Mouse (Mus musculus): ENCODE data around the gene Gas6. TPM values are rescaled to one million over a fixed set of nuclear protein-coding genes. Genes with fewer than 3 reads are reported as not detected.

Gene Gas6
- polyA plus RNA-seq, 1 experiment from 2014 or later = 25.5 TPM

DNA sequence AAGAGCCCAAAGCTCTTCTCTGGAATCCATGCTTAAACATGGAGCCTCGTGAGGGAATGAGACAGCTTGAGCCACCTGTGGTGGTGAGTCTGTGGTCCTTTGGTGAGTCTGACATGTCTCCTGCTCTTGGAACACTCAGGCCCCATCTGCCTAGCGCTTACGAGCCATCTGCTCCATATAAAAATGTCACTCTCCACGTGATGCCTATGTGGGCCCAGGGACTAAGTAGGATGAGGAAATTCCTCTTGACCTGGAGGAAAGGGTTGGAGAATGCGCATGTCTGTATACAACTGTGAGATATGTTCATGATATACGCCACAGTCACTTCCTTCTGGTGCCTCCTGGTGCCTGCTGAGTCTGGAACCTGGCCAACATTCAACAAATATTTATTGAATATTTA lies 18.4 kb upstream of the Gas6 start:
- no peak overlapping the region for H3K27ac ChIP-seq (ENCODE audit: low read length)
- H3K4me2 ChIP-seq (ENCODE audit: low read length) = no peak overlapping the region
- no peak overlapping the region for H3K9ac ChIP-seq (replicated peaks; ENCODE audit: low read depth, low read length)
- peak; percentile 38; the same call in 1 of the 2 replicates for ATAC-seq
- H3K4me1 ChIP-seq (replicated peaks; ENCODE audit: control insufficient read depth, insufficient read depth, low read length) = no peaks in the 10 kb centered on the region; the same call in 1 of the 2 replicates
- no peak overlapping the region for H3K4me3 ChIP-seq (replicated peaks; ENCODE audit: low read length)
- no peaks in the 10 kb centered on the region for H3K9me3 ChIP-seq (ENCODE audit: control insufficient read depth, low read length)
- WGBS = 68% methylated on average over 6 of the region's 6 CpGs
- no peaks in the 10 kb centered on the region for H3K36me3 ChIP-seq (ENCODE audit: control insufficient read depth, insufficient read depth)
- no peaks in the 10 kb centered on the region for H3K27me3 ChIP-seq (replicated peaks; ENCODE audit: control insufficient read depth, insufficient read depth, low read length)

DNA sequence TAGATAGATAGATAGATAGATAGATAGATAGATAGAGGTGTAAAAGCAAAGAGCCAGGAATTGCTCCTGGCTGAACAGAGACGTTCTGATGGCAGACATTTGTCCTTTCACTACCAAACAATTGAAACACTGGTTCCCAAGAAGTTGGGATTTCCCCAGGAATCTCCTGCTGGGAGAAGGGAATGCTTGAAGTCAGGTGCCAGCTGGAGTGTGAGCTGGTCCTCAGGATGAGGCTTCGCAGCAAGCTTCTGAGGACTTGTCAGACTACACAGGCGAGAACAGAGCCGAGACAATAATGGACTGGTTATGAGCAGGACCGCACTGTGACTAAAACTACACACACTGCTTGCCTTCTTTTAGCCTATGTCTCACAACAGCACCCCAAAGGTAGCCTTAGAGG lies 17.7 kb upstream of the Gas6 start:
- Histone ChIP-seq H3K4me3 (replicated peaks; ENCODE audit: low read length) (no peak overlapping the region), H3K27me3 (replicated peaks; ENCODE audit: control insufficient read depth, insufficient read depth, low read length) (no peaks in the 10 kb centered on the region), H3K9me3 (ENCODE audit: control insufficient read depth, low read length) (no peaks in the 10 kb centered on the region), H3K9ac (replicated peaks; ENCODE audit: low read depth, low read length) (no peak overlapping the region), H3K27ac (ENCODE audit: low read length) (no peak overlapping the region), H3K4me1 (replicated peaks; ENCODE audit: control insufficient read depth, insufficient read depth, low read length) (no peaks in the 10 kb centered on the region; the same call in 1 of the 2 replicates), H3K4me2 (ENCODE audit: low read length) (no peak overlapping the region), H3K36me3 (ENCODE audit: control insufficient read depth, insufficient read depth) (no peaks in the 10 kb centered on the region)
- 62% methylated on average over 5 of the region's 5 CpGs for WGBS
- no peak for ATAC-seq

DNA sequence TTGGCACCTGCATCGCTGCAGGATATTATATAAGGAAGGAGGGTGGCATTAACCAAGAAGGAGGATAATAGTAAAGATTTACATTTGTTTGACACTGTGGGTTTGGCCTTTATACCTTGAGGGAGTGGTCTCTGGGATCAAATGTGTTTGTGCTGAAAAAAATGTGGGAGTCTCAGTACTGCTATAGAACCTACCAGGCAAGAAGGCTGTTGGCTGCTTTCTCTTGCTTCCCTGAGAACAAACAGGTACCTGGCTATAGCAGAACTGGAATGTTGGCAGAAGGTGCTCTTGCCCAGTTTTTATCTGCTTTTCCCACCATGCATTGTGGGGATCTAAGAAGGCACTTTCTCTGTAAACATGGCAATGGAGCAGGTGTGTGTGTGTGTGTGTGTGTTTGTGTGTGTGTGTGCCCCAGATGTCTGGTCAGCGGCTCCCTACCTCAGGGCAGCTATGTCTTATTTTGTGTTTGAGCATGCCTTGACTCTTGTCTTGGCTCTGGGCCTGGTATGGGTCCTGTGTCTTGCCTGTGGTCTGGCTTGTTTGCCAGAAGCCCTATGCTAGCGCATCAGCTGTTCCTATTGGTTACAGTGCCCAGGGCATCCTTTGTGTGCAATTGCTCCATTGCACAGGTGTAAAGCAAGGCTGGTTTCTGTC lies 13.1 kb upstream of the Gas6 start:
- no peak overlapping the region for H3K27ac ChIP-seq (ENCODE audit: low read length)
- no peak overlapping the region for H3K4me2 ChIP-seq (ENCODE audit: low read length)
- no peaks in the 10 kb centered on the region for H3K4me1 ChIP-seq (replicated peaks; ENCODE audit: control insufficient read depth, insufficient read depth, low read length)
- no peak for ATAC-seq
- no peaks in the 10 kb centered on the region for H3K9me3 ChIP-seq (ENCODE audit: control insufficient read depth, low read length)
- 74% methylated on average over 3 of the region's 3 CpGs for WGBS
- H3K27me3 ChIP-seq (replicated peaks; ENCODE audit: control insufficient read depth, insufficient read depth, low read length) = no peaks in the 10 kb centered on the region
- H3K9ac ChIP-seq (replicated peaks; ENCODE audit: low read depth, low read length) = no peak overlapping the region
- no peaks in the 10 kb centered on the region for H3K36me3 ChIP-seq (ENCODE audit: control insufficient read depth, insufficient read depth)
- no peak overlapping the region for H3K4me3 ChIP-seq (replicated peaks; ENCODE audit: low read length)

DNA sequence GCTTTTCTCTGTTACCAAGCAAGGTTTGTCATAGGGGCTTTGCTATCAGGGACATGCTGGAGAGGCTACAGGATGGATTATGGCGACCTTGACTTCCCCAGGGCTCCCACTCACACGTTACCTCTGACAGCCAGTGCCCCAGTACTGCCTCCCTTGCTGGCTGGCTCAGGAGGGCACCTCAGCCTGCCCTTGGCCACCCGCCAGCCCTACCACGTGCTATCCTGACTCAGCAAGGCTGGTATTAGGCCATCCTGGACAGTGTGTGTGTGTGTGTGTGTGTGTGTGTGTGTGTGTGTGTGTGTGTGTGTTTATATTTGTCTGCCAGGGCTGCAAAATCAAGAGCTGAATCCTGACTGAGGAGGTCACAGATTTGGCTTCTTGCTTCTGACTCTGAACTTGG lies 12.6 kb upstream of the Gas6 start:
- Histone ChIP-seq H3K9me3 (ENCODE audit: control insufficient read depth, low read length) (no peaks in the 10 kb centered on the region), H3K27ac (ENCODE audit: low read length) (no peak overlapping the region), H3K4me1 (replicated peaks; ENCODE audit: control insufficient read depth, insufficient read depth, low read length) (no peaks in the 10 kb centered on the region), H3K27me3 (replicated peaks; ENCODE audit: control insufficient read depth, insufficient read depth, low read length) (no peaks in the 10 kb centered on the region), H3K36me3 (ENCODE audit: control insufficient read depth, insufficient read depth) (no peaks in the 10 kb centered on the region), H3K4me2 (ENCODE audit: low read length) (no peak overlapping the region), H3K9ac (replicated peaks; ENCODE audit: low read depth, low read length) (no peak overlapping the region), H3K4me3 (replicated peaks; ENCODE audit: low read length) (no peak overlapping the region)
- no peak for ATAC-seq
- 38% methylated on average over 4 of the region's 4 CpGs for WGBS

DNA sequence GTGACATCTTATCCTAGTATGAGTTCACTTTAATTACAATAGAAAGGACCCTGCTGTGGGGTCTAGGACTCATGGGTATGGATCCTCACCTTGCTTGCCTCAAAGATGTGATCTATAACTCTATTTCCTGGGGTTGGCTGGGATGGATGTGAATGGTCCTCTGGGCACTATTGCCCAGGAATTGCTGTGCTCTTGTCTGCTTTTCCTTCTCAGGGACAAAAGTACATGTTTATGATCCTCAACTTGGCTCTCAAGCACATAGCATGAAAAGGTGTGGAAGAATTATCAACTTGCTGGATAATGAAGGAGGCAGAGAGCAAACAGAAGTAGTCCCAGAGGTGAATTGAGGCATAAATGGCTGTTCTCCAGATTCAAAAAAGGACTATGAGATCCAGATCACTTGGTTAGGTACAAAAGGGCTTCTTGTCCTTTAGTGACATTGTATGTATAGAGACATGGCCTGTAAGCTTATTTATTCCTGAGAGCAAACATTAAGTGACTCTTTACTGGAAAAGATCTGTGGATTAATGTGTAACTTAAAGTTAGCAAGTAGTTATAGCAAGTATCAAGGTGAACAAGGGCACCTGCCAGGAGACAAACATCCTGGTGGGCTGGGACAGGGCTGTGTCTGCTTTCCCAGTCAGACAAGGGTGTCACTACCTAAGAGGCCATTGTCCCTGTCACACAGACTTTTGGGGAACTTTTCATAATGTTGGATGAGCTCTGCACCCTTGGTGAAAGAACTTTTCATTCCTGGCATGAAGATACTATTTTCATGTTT lies 10.8 kb upstream of the Gas6 start:
- H3K4me1 ChIP-seq (replicated peaks; ENCODE audit: control insufficient read depth, insufficient read depth, low read length) = no peaks in the 10 kb centered on the region
- no peak overlapping the region for H3K27ac ChIP-seq (ENCODE audit: low read length)
- H3K4me2 ChIP-seq (ENCODE audit: low read length) = no peak overlapping the region
- H3K9me3 ChIP-seq (ENCODE audit: control insufficient read depth, low read length) = no peaks in the 10 kb centered on the region
- no peak for ATAC-seq
- no peaks in the 10 kb centered on the region for H3K27me3 ChIP-seq (replicated peaks; ENCODE audit: control insufficient read depth, insufficient read depth, low read length)
- H3K36me3 ChIP-seq (ENCODE audit: control insufficient read depth, insufficient read depth) = no peaks in the 10 kb centered on the region
- no peak overlapping the region for H3K9ac ChIP-seq (replicated peaks; ENCODE audit: low read depth, low read length)
- no peak overlapping the region for H3K4me3 ChIP-seq (replicated peaks; ENCODE audit: low read length)

DNA sequence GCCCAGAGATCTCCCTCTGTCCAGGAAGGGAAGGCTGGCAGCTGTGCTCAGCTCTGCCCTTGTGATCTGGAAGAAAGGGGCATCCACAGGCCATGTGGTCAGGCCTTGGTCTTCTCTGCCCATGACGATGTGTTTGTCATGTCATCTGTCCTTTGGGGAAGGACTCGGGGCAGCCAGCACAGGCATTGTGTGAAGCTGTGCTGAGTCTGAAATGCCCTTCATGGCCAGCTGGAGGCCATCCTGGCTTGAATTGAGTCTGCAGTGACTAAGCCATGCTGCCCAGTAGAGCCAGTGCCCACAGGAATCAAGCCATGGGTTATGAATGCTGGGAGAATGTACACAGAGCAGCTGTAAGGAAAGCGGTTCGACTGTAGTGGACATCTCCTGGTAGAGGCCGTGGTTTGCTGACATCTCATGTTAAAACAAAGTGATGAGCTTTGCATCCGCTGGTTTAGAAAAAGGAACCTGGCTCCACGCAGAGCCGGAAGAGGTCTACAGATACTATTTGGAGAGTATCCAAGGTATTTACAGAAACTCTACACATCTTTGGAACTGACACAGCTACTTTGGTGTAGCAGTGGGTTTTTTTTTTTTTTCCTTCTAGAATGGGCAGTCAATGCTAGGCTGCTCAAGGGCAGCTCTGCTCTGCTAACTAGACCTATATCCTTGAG lies 9.8 kb upstream of the Gas6 start:
- H3K27me3 ChIP-seq (replicated peaks; ENCODE audit: control insufficient read depth, insufficient read depth, low read length) = no peaks in the 10 kb centered on the region
- no peaks in the 10 kb centered on the region for H3K4me1 ChIP-seq (replicated peaks; ENCODE audit: control insufficient read depth, insufficient read depth, low read length)
- no peak overlapping the region for H3K27ac ChIP-seq (ENCODE audit: low read length)
- no peak overlapping the region for H3K4me2 ChIP-seq (ENCODE audit: low read length)
- no peak for ATAC-seq
- H3K36me3 ChIP-seq (ENCODE audit: control insufficient read depth, insufficient read depth) = no peaks in the 10 kb centered on the region
- no peaks in the 10 kb centered on the region for H3K9me3 ChIP-seq (ENCODE audit: control insufficient read depth, low read length)
- no peak overlapping the region for H3K9ac ChIP-seq (replicated peaks; ENCODE audit: low read depth, low read length)
- no peak overlapping the region for H3K4me3 ChIP-seq (replicated peaks; ENCODE audit: low read length)
- 88% methylated on average over 8 of the region's 8 CpGs for WGBS

DNA sequence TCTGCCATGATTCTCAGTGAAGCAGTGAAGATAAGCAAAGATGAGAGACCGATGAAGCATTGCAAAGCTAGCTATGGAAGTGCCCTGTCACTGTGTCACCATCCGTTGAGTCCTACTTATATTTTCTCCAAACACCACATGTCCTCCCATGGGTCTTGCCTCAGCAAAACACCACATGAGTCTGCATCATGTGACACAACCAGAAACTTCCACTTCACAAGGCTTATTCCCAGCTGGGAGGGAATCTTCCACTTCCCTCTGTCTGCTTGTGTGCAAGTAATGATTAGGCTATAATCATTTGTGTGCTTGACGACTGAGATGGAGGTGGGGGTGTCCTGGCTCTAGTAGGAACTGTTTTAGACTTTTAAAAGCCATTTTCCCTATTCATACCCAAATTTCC lies 6.9 kb upstream of the Gas6 start:
- Histone ChIP-seq H3K9me3 (ENCODE audit: control insufficient read depth, low read length) (no peaks in the 10 kb centered on the region), H3K36me3 (ENCODE audit: control insufficient read depth, insufficient read depth) (no peaks in the 10 kb centered on the region), H3K27ac (ENCODE audit: low read length) (no peak overlapping the region), H3K9ac (replicated peaks; ENCODE audit: low read depth, low read length) (no peak overlapping the region), H3K27me3 (replicated peaks; ENCODE audit: control insufficient read depth, insufficient read depth, low read length) (peaks cover under 1% of the 10 kb centered on the region; the same call in 1 of the 2 replicates), H3K4me2 (ENCODE audit: low read length) (no peak overlapping the region), H3K4me1 (replicated peaks; ENCODE audit: control insufficient read depth, insufficient read depth, low read length) (no peaks in the 10 kb centered on the region), H3K4me3 (replicated peaks; ENCODE audit: low read length) (no peak overlapping the region)
- WGBS = 80% methylated on average over 3 of the region's 3 CpGs
- ATAC-seq = no peak

DNA sequence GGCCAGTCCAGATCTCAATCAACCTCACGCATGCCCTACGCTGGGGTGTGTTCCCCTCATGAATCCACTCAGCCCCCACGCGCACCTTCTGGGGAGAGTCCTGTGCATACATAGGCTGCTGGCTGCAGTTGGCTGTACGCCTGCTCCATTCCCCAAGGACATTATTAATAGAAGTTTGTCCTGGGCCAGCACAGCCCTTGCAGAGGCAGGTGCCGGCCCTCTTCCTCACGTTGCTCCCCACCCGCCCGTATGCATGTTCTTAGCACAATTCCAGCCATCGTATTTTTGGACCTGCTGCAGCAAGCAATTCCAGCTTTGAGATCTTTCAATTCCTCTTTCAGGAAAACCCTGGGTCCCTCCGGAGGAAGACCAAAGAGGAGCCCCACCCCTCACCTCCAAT lies 1.3 kb downstream of the Gas6 start:
- no peak overlapping the region for H3K4me3 ChIP-seq (replicated peaks; ENCODE audit: low read length)
- WGBS = 51% methylated on average over 11 of the region's 11 CpGs
- ATAC-seq = no peak
- peaks cover 8% of the 10 kb centered on the region; the same call in 1 of the 2 replicates for H3K27me3 ChIP-seq (replicated peaks; ENCODE audit: control insufficient read depth, insufficient read depth, low read length)
- H3K36me3 ChIP-seq (ENCODE audit: control insufficient read depth, insufficient read depth) = no peaks in the 10 kb centered on the region
- H3K27ac ChIP-seq (ENCODE audit: low read length) = no peak overlapping the region
- H3K4me2 ChIP-seq (ENCODE audit: low read length) = no peak overlapping the region; the same call in 1 of the 2 replicates
- peaks cover 15% of the 10 kb centered on the region for H3K4me1 ChIP-seq (replicated peaks; ENCODE audit: control insufficient read depth, insufficient read depth, low read length)
- no peaks in the 10 kb centered on the region for H3K9me3 ChIP-seq (ENCODE audit: control insufficient read depth, low read length)
- no peak overlapping the region for H3K9ac ChIP-seq (replicated peaks; ENCODE audit: low read depth, low read length)

DNA sequence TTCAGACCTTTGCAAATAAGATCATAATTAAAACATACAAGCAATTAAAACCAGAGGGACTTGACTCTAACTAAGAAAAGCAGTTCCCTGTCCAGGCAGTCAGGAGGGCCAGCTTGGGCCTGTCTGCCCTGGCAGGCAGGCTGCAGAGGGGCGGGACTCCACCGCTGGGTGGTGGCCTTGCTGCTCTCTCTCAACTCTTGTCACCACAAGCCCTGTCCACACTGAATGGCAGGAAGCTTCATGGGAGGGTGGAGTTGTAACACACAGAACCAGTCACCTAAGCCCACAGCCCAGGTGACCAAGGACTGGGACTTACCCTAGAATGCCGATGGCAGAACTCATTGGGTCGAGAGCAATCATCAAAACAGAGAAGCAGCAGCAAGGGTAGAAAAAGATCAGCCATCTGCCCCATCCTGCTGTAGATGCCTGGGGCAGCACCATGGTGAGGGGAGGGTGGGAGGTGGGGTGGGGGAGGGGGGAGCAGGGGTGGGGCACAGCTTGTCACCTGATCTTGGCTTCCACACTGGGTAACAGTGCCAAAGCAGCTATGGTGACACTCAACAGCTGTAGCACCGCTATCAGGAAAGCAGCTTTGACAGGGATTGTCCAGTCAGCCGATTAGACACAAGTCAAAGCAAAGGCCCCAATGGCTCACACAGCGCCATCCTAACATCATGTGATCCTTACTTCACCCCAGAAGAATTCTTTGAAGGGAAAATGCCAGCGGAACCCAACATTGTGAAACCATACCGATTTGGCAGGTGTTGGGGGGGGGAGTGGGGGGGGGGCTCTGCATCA lies 1.9 kb downstream of the Gas6 start:
- ATAC-seq = no peak
- H3K4me2 ChIP-seq (ENCODE audit: low read length) = no peak overlapping the region

More for the DNA sequence above, 1.9 kb downstream of the Gas6 start:
- no peak overlapping the region for H3K4me3 ChIP-seq (replicated peaks; ENCODE audit: low read length)
- 39% methylated on average over 9 of the region's 9 CpGs for WGBS
- H3K27ac ChIP-seq (ENCODE audit: low read length) = no peak overlapping the region
- peaks cover 15% of the 10 kb centered on the region for H3K4me1 ChIP-seq (replicated peaks; ENCODE audit: control insufficient read depth, insufficient read depth, low read length)
- no peaks in the 10 kb centered on the region for H3K36me3 ChIP-seq (ENCODE audit: control insufficient read depth, insufficient read depth)
- no peaks in the 10 kb centered on the region for H3K9me3 ChIP-seq (ENCODE audit: control insufficient read depth, low read length)
- no peak overlapping the region for H3K9ac ChIP-seq (replicated peaks; ENCODE audit: low read depth, low read length)
- peaks cover 8% of the 10 kb centered on the region; the same call in 1 of the 2 replicates for H3K27me3 ChIP-seq (replicated peaks; ENCODE audit: control insufficient read depth, insufficient read depth, low read length)
